Mouse (Mus musculus) left cerebral cortex, postnatal 14 days (tissue): ENCODE measurements around the gene A730049H05Rik. TPM values are rescaled to one million over a fixed set of nuclear protein-coding genes. Genes with fewer than 3 reads are reported as not detected.

Experiments
- DNase-seq, 2 experiments: peaks; one replicate each; pipeline ENCODE4 v3.0.0; 2021 to 2022; ENCODE audit warnings: low spot score in 2 of 2, mixed read lengths in 1 of 2
- intact Hi-C: fragments of 180-260 bp; cut with DNase I; formaldehyde crosslinking; loops from one replicate; pipeline ENCODE4 v1.15.1; 2025
- total RNA-seq, 2 experiments: library from RNA; stranded (reverse); gene quantifications; 2 replicates each; pipeline ENCODE4 v1.2.3; 2021

The A730049H05Rik gene
- total RNA-seq, 2 experiments from 2014 or later, result not detected

DNA sequence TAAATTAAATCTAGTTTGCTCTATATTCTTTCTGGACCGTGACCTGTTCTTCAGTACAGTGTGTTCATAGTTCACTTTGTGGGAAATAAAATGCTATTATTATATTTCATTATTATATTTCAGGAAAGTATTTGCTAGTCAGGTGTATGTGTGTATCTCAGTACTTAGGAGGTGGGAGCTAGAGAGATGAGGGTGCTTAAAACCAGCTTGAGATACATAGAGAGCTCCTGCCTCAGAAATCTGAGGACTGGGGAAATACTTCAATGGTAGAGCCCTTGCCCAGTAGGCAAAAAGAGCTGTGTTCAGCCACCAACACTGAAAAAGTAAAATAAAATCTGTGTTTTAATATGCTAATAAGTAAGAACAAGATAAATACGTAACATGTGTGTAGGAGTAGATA, 59.1 kb downstream of the A730049H05Rik start:
- DNase-seq, result no peak
- intact Hi-C loops, result no loop called here

DNA sequence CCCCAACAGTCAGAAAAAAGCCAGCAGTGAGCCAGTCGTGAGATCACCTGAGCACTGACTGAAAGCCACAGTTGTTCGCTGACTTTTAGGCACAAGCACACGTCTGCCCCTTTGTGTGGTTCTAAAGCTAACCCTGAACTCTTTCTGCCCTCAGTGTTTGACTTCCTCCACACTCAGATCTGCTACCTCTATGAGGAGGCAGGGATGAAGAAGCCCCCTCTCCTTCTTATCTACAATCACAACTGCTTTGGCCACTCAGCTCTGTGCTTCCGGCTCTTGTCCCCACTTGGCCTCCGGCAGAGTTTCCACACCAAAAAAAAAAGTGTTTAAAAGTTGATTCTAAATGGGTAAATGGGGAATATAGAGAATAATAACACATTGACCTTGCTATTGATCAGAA, 59.8 kb downstream of the A730049H05Rik start:
- intact Hi-C loops, result no loop called here
- DNase-seq, result no peak

DNA sequence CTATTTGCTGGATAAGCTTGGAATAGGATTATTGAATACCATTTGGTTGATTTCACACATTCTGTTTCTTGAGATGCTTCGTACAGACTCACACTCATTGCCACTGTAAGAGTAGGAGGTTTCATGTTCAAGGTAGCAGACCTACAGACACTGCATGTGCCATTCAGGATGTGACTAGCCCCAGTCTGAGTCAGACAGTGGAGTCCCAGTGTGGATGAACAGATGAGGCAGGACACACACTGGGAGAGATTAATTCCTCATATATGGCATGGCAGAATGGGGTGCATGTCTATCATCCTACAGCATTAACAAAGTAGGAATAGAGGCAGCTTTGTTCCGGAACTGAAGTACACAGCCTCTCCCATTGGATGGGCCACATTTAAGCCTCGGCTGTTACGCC, 61.0 kb downstream of the A730049H05Rik start:
- DNase-seq, result no peak
- intact Hi-C loops, result no loop called here

DNA sequence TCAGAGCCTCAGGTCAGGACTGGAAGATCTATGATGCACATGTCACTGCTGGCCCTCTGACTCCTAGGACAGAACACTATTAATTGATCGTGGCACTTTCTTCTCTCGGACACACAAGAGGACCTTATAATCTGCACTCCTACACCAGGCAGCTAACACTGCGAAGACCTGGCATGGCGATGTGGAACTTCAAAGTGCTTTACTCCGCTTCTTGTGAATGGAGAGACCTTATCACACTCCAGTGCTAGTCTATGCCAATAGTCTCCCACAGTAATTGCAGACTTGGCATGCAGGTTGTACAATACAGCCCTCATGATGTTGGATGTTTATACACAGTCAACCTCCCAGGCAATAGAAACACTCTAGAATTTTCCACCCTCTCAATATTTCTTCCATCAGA, 62.5 kb downstream of the A730049H05Rik start:
- intact Hi-C loops, result no loop called here
- DNase-seq, result no peak

DNA sequence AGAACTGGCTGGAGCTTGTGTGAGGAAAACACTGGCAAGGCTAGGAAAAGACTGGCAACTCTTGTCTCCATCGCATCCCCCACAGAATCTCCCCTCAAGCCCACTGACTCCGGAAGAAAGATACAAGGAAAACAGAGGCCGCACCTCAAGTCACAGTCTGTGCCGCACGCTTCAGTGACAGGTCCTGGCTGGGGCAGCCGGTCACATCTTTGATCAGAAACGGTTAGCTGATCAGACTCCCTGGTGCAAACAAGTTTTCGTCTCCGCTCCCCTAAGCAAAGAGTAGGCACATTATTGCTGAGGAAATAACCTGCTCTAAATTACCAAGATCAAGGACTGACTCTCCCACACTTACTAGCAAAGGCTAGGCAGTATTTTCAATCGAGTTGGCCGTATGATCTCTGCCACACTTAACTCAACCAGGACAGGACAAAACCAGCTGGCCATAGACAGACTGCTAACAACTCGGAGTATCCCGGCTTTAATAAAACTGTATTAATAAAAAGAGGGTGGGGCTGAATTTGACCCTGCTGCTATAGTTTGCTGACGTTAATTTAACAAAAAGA, 63.5 kb downstream of the A730049H05Rik start:
- intact Hi-C loops, result no loop called here
- no peak for DNase-seq

DNA sequence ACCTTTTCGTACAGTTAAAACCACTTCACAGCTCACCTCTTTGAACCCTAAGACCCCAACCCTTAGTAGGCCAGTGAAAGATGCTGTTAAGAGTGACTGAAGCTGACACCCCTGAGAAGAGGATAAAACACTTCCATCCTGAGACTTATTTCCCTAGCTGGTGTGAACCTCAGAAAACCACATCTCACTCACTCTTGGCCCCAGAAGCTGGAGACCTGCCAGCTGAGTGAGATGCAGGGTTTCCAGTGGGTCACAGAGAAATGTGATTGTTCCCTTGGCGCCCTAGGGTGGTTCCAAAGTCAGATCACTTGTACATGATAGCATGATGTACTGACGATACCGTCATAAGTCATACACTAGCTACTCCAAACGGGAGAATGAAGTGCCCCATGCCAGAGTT, 66.2 kb downstream of the A730049H05Rik start:
- no peak for DNase-seq
- intact Hi-C loops, result no loop called here

DNA sequence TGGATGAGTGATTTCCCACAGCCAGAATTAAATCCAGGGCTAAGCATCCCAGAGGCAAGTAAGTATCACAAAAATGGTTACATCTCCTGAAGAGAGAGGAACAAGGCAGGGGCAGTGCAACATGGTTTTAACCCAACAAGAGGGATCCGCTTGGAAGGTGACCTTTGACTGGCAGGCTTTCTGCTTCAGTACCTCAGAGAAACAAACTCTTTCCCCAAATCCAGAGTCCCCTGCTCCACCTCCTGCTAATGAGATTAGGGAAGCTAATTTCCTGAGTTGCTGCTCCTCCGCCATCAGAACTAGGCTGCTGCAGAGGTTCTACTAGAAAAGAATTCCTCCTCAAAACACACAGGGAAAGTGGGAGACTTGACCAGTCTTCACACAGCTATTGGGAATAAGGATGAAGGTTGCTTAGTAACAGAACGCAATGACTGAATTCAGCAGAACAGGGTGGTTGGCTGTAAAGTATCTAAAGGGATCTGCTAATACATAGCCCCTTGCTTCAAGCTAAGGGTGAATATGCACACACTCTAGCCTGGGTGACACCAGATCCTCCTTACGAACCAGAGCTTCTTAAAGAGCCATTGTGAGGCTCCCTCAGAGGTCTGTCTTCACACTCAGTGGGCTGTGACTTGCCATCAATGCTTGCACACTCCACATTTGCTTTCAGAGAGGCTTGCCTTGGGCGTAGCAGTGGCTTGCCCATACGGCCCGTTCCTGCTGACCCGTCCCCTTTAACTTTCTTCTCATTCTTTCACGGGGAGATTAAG, 67.0 kb downstream of the A730049H05Rik start:
- intact Hi-C loops, result no loop called here
- DNase-seq, result no peak

DNA sequence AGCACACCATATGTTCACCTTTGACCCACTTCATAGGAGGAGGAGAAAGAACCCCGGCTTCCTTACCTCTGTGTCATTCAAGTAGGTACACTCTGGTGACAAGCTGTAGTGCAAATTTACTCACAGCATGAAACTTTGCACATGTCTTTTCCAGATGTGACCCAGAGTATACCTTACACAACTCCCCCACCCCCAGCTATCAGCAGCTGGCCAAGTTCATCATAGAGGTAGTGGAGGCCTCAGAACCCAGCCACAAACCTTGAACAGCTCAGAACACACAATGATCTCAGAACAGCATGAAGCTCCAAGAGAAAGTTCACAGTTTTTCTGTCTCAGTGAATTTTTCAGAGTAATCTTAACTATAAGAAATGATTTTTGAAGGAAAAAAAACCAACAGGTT, 75.3 kb downstream of the A730049H05Rik start:
- intact Hi-C loops, result no loop called here
- no peak for DNase-seq

Other genes starting within 250 kb of the A730049H05Rik start
- 100 to 1,000 TPM; 184 to 211 TPM for gene Prickle2, start 110.3 kb upstream of the A730049H05Rik start, total RNA-seq
- not detected for gene Gm15737, start 52.9 kb downstream of the A730049H05Rik start, total RNA-seq
- 1 to 10 TPM; 4.9 TPM for gene Adamts9, start 127.0 kb downstream of the A730049H05Rik start, total RNA-seq